Mouse (Mus musculus) gastrocnemius, adult 2 months (tissue): ENCODE measurements around the gene Angptl1. TPM values are rescaled to one million over a fixed set of nuclear protein-coding genes. Genes with fewer than 3 reads are reported as not detected.

ENCODE experiments used
- DNase-seq: peaks from one replicate; pipeline ENCODE4 v3.0.0; 2022
- H3K27ac ChIP-seq: fragments of 200-600 bp; 2 replicates; pipeline ENCODE4 v1.8.1; 2022; ENCODE audit warnings: mild to moderate bottlenecking
- H3K4me3 ChIP-seq: fragments of 200-600 bp; 2 replicates; pipeline ENCODE4 v1.8.1; 2022; ENCODE audit warnings: mild to moderate bottlenecking, moderate library complexity
- CTCF ChIP-seq: fragments of 200-600 bp; IDR thresholded peaks from 2 replicates; pipeline ENCODE4 v1.8.1; 2022; ENCODE audit warnings: antibody characterized with exemption, mild to moderate bottlenecking, moderate library complexity
- intact Hi-C: fragments of 180-260 bp; cut with DNase I; formaldehyde crosslinking; loops from one replicate; pipeline ENCODE4 v1.15.1; 2025
- long read RNA-seq, 2 experiments: library from polyadenylated mRNA; stranded (forward); transcript quantifications; one replicate each; pipeline ENCODE4 v2.0.0; 2021
- total RNA-seq, 2 experiments: library from RNA; stranded (reverse); gene quantifications; 2 replicates each; pipeline ENCODE4 v1.2.3; 2021

Angptl1 gene
- total RNA-seq, result 10 to 100 TPM in 1 of 2 experiments, 1 to 10 TPM in 1; 8.1 to 14.2 TPM
- long read RNA-seq, experiment 1, transcript Angptl1-201 (5 exons, 2,651 nt), result major isoform, 21 of 21 reads
- long read RNA-seq, experiment 1, partial matches to known transcripts, result 0 of 21 reads
- long read RNA-seq, experiment 1, other reads (novel, unspliced or antisense), result 0 of 21 reads
- long read RNA-seq, experiment 2, transcript Angptl1-201 (5 exons, 2,651 nt), result major isoform, 6 of 8 reads
- long read RNA-seq, experiment 2, partial matches to known transcripts, result 0 of 8 reads
- long read RNA-seq, experiment 2, other reads (novel, unspliced or antisense), result 1 of 8 reads

GRCm38 (mm10) chr1:156838177-156838576 lies at the start of gene Angptl1:
Angptl1 (plus strand) TSS chr1:156838562.
- no peak for TF ChIP-seq CTCF
- intact Hi-C loops, result loop anchor here (5.0 kb wide), 1 partner anchor 56 kb away; no protein-coding TSS in a partner anchor
- DNase-seq, result no peak
- Histone ChIP-seq H3K4me3 (peak within 1 kb of the TSS; percentile 72), H3K27ac (peak within 1 kb of the TSS; percentile 81)

GRCm38 (mm10) chr1:156789844-156790490 lies 48.4 kb upstream of the Angptl1 start:
- no peak for TF ChIP-seq CTCF
- H3K27ac ChIP-seq, result no peak overlapping the region
- intact Hi-C loops, result no loop called here

GRCm38 (mm10) chr1:156796251-156796650 lies 42.1 kb upstream of the Angptl1 start:
- DNase-seq, result peak; percentile 75
- peak overlapping the region; percentile 60; the same call in 1 of the 2 replicates for H3K27ac ChIP-seq
- no peak for TF ChIP-seq CTCF
- H3K4me3 ChIP-seq, result peak overlapping the region; percentile 41
- intact Hi-C loops, result no loop called here

More at GRCm38 (mm10) chr1:156789844-156790490, 48.4 kb upstream of the Angptl1 start:
- no peak for DNase-seq
- no peak overlapping the region for H3K4me3 ChIP-seq

GRCm38 (mm10) chr1:156801276-156801675 lies 37.1 kb upstream of the Angptl1 start:
- intact Hi-C loops, result no loop called here
- Histone ChIP-seq H3K4me3 (no peak overlapping the region), H3K27ac (no peak overlapping the region)
- TF ChIP-seq CTCF, result no peak
- no peak for DNase-seq

GRCm38 (mm10) chr1:156808332-156808731 lies 30.0 kb upstream of the Angptl1 start:
- no peak for DNase-seq
- no peak overlapping the region for H3K4me3 ChIP-seq
- TF ChIP-seq CTCF, result no peak
- intact Hi-C loops, result no loop called here
- H3K27ac ChIP-seq, result no peak overlapping the region

GRCm38 (mm10) chr1:156811928-156812327 lies 26.4 kb upstream of the Angptl1 start:
- no peak for DNase-seq
- intact Hi-C loops, result no loop called here
- TF ChIP-seq CTCF, result no peak
- H3K27ac ChIP-seq, result no peak overlapping the region
- H3K4me3 ChIP-seq, result no peak overlapping the region

- DNase-seq, result no peak
- TF ChIP-seq CTCF, result no peak
- intact Hi-C loops, result no loop called here
- H3K4me3 ChIP-seq, result no peak overlapping the region
- no peak overlapping the region for H3K27ac ChIP-seq
These were observed 25.6 kb upstream of the Angptl1 start for GRCm38 (mm10) chr1:156812716-156813115.

GRCm38 (mm10) chr1:156813485-156813884 lies 24.9 kb upstream of the Angptl1 start:
- Histone ChIP-seq H3K4me3 (no peak overlapping the region), H3K27ac (no peak overlapping the region)
- intact Hi-C loops, result no loop called here
- DNase-seq, result no peak
- no peak for TF ChIP-seq CTCF

GRCm38 (mm10) chr1:156819236-156819635 lies 19.1 kb upstream of the Angptl1 start:
- intact Hi-C loops, result no loop called here
- TF ChIP-seq CTCF, result no peak
- Histone ChIP-seq H3K27ac (no peak overlapping the region), H3K4me3 (no peak overlapping the region)
- no peak for DNase-seq

GRCm38 (mm10) chr1:156838695-156839094 lies 333 bp downstream of the Angptl1 start:
- Histone ChIP-seq H3K27ac (peak overlapping the region; percentile 81), H3K4me3 (peak overlapping the region; percentile 72)
- intact Hi-C loops, result loop anchor here (5.0 kb wide), 1 partner anchor 56 kb away; no protein-coding TSS in a partner anchor
- peak; percentile 64 for DNase-seq
- TF ChIP-seq CTCF, result no peak

GRCm38 (mm10) chr1:156841625-156842339 lies 3.4 kb downstream of the Angptl1 start:
- intact Hi-C loops, result no loop called here
- Histone ChIP-seq H3K4me3 (peak overlapping the region; percentile 72), H3K27ac (peak overlapping the region; percentile 81)
- no peak for DNase-seq
- no peak for TF ChIP-seq CTCF

GRCm38 (mm10) chr1:156847098-156847497 lies 8.7 kb downstream of the Angptl1 start:
- intact Hi-C loops, result no loop called here
- TF ChIP-seq CTCF, result no peak
- DNase-seq, result no peak

GRCm38 (mm10) chr1:156852409-156852808 lies 14.0 kb downstream of the Angptl1 start:
- TF ChIP-seq CTCF, result no peak
- Histone ChIP-seq H3K27ac (0 out of 2 replicates have a peak overlapping the region, but pooled peaks have one; percentile 10), H3K4me3 (no peak overlapping the region)
- DNase-seq, result no peak
- intact Hi-C loops, result no loop called here

More at GRCm38 (mm10) chr1:156847098-156847497, 8.7 kb downstream of the Angptl1 start:
- no peak overlapping the region for H3K4me3 ChIP-seq
- H3K27ac ChIP-seq, result no peak overlapping the region
